Mouse (Mus musculus): Measurements from ENCODE around the gene Medag. TPM values are rescaled to one million over a fixed set of nuclear protein-coding genes. Genes with fewer than 3 reads are reported as not detected.
A peak's percentile ranks its signal among the peaks of the same experiment; 100 is the strongest.

The Medag gene
- polyA plus RNA-seq, 1 experiment from 2014 or later = 0.16 TPM

- Histone ChIP-seq H3K36me3 (ENCODE audit: control insufficient read depth, insufficient read depth, low read length) (no peaks in the 10 kb centered on the region), H3K9ac (ENCODE audit: low read length) (no peak overlapping the region), H3K27ac (ENCODE audit: low read depth, low read length) (peak overlapping the region; percentile 72), H3K27me3 (ENCODE audit: control insufficient read depth, insufficient read depth, low read length) (no peaks in the 10 kb centered on the region), H3K4me3 (ENCODE audit: low read depth, low read length) (no peak overlapping the region), H3K4me2 (ENCODE audit: low read depth) (no peak overlapping the region), H3K4me1 (ENCODE audit: control insufficient read depth, insufficient read depth, low read length) (peaks cover 35% of the 10 kb centered on the region), H3K9me3 (ENCODE audit: control insufficient read depth, low read length) (no peaks in the 10 kb centered on the region)
- DNase-seq (ENCODE audit: low spot score) (no peak), ATAC-seq (ENCODE audit: insufficient read depth, low FRiP score, low TSS enrichment) (peak; percentile 15; the same call in 1 of the 2 replicates)
- 91% methylated on average over 8 of the region's 8 CpGs for WGBS
Observed at GRCm38 (mm10) chr5:149379861-149380260, 31.7 kb upstream of the Medag start.

- H3K4me1 ChIP-seq (ENCODE audit: control insufficient read depth, insufficient read depth, low read length) = peaks cover 33% of the 10 kb centered on the region
- no peak overlapping the region for H3K4me3 ChIP-seq (ENCODE audit: low read depth, low read length)
- no peaks in the 10 kb centered on the region for H3K9me3 ChIP-seq (ENCODE audit: control insufficient read depth, low read length)
- peak overlapping the region; percentile 72 for H3K27ac ChIP-seq (ENCODE audit: low read depth, low read length)
- no peak overlapping the region for H3K4me2 ChIP-seq (ENCODE audit: low read depth)
- no peaks in the 10 kb centered on the region for H3K36me3 ChIP-seq (ENCODE audit: control insufficient read depth, insufficient read depth, low read length)
- WGBS = 19% methylated on average over 8 of the region's 8 CpGs
- peak; percentile 77 for ATAC-seq (ENCODE audit: insufficient read depth, low FRiP score, low TSS enrichment)
- no peaks in the 10 kb centered on the region for H3K27me3 ChIP-seq (ENCODE audit: control insufficient read depth, insufficient read depth, low read length)
- peak overlapping the region; percentile 30; the same call in 1 of the 2 replicates for H3K9ac ChIP-seq (ENCODE audit: low read length)
- peak; percentile 76 for DNase-seq (ENCODE audit: low spot score)
Observed at GRCm38 (mm10) chr5:149380388-149380916, 31.1 kb upstream of the Medag start.

- Histone ChIP-seq H3K4me2 (ENCODE audit: low read depth) (no peak overlapping the region), H3K9me3 (ENCODE audit: control insufficient read depth, low read length) (no peaks in the 10 kb centered on the region), H3K4me1 (ENCODE audit: control insufficient read depth, insufficient read depth, low read length) (peaks cover 27% of the 10 kb centered on the region), H3K9ac (ENCODE audit: low read length) (no peak overlapping the region), H3K27me3 (ENCODE audit: control insufficient read depth, insufficient read depth, low read length) (no peaks in the 10 kb centered on the region), H3K27ac (ENCODE audit: low read depth, low read length) (no peak overlapping the region), H3K36me3 (ENCODE audit: control insufficient read depth, insufficient read depth, low read length) (no peaks in the 10 kb centered on the region), H3K4me3 (ENCODE audit: low read depth, low read length) (no peak overlapping the region)
- DNase-seq (ENCODE audit: low spot score) (no peak), ATAC-seq (ENCODE audit: insufficient read depth, low FRiP score, low TSS enrichment) (no peak)
- WGBS = 92% methylated on average over 4 of the region's 4 CpGs
Observed at GRCm38 (mm10) chr5:149381948-149382347, 29.6 kb upstream of the Medag start.

GRCm38 (mm10) chr5:149382601-149383000 is 28.9 kb upstream of the Medag start:
- DNase-seq (ENCODE audit: low spot score) = no peak
- H3K27me3 ChIP-seq (ENCODE audit: control insufficient read depth, insufficient read depth, low read length) = no peaks in the 10 kb centered on the region
- no peak overlapping the region for H3K4me2 ChIP-seq (ENCODE audit: low read depth)
- no peaks in the 10 kb centered on the region for H3K36me3 ChIP-seq (ENCODE audit: control insufficient read depth, insufficient read depth, low read length)
- H3K27ac ChIP-seq (ENCODE audit: low read depth, low read length) = no peak overlapping the region
- H3K9ac ChIP-seq (ENCODE audit: low read length) = no peak overlapping the region
- H3K4me1 ChIP-seq (ENCODE audit: control insufficient read depth, insufficient read depth, low read length) = peaks cover 22% of the 10 kb centered on the region
- no peak for ATAC-seq (ENCODE audit: insufficient read depth, low FRiP score, low TSS enrichment)
- no peaks in the 10 kb centered on the region for H3K9me3 ChIP-seq (ENCODE audit: control insufficient read depth, low read length)
- WGBS = 82% methylated on average over 5 of the region's 5 CpGs
- no peak overlapping the region for H3K4me3 ChIP-seq (ENCODE audit: low read depth, low read length)

- Histone ChIP-seq H3K9me3 (ENCODE audit: control insufficient read depth, low read length) (no peaks in the 10 kb centered on the region), H3K27ac (ENCODE audit: low read depth, low read length) (no peak overlapping the region), H3K9ac (ENCODE audit: low read length) (no peak overlapping the region), H3K4me2 (ENCODE audit: low read depth) (no peak overlapping the region), H3K4me1 (ENCODE audit: control insufficient read depth, insufficient read depth, low read length) (peaks cover 2% of the 10 kb centered on the region; the same call in 1 of the 2 replicates), H3K4me3 (ENCODE audit: low read depth, low read length) (no peak overlapping the region), H3K36me3 (ENCODE audit: control insufficient read depth, insufficient read depth, low read length) (no peaks in the 10 kb centered on the region), H3K27me3 (ENCODE audit: control insufficient read depth, insufficient read depth, low read length) (no peaks in the 10 kb centered on the region)
- ATAC-seq (ENCODE audit: insufficient read depth, low FRiP score, low TSS enrichment) (no peak), DNase-seq (ENCODE audit: low spot score) (no peak)
- 95% methylated on average over 7 of the region's 7 CpGs for WGBS
Observed at GRCm38 (mm10) chr5:149385228-149385961, 26.2 kb upstream of the Medag start.

GRCm38 (mm10) chr5:149386294-149386850 is 25.2 kb upstream of the Medag start:
- Histone ChIP-seq H3K27me3 (ENCODE audit: control insufficient read depth, insufficient read depth, low read length) (no peaks in the 10 kb centered on the region), H3K4me2 (ENCODE audit: low read depth) (no peak overlapping the region), H3K36me3 (ENCODE audit: control insufficient read depth, insufficient read depth, low read length) (no peaks in the 10 kb centered on the region), H3K9ac (ENCODE audit: low read length) (no peak overlapping the region), H3K9me3 (ENCODE audit: control insufficient read depth, low read length) (no peaks in the 10 kb centered on the region), H3K4me3 (ENCODE audit: low read depth, low read length) (no peak overlapping the region), H3K27ac (ENCODE audit: low read depth, low read length) (no peak overlapping the region), H3K4me1 (ENCODE audit: control insufficient read depth, insufficient read depth, low read length) (no peaks in the 10 kb centered on the region)
- WGBS = 80% methylated on average over 5 of the region's 5 CpGs
- DNase-seq (ENCODE audit: low spot score) (no peak), ATAC-seq (ENCODE audit: insufficient read depth, low FRiP score, low TSS enrichment) (no peak)

- Histone ChIP-seq H3K4me2 (ENCODE audit: low read depth) (no peak overlapping the region), H3K4me3 (ENCODE audit: low read depth, low read length) (no peak overlapping the region), H3K36me3 (ENCODE audit: control insufficient read depth, insufficient read depth, low read length) (no peaks in the 10 kb centered on the region), H3K27ac (ENCODE audit: low read depth, low read length) (no peak overlapping the region), H3K27me3 (ENCODE audit: control insufficient read depth, insufficient read depth, low read length) (no peaks in the 10 kb centered on the region), H3K9ac (ENCODE audit: low read length) (no peak overlapping the region), H3K4me1 (ENCODE audit: control insufficient read depth, insufficient read depth, low read length) (no peaks in the 10 kb centered on the region), H3K9me3 (ENCODE audit: control insufficient read depth, low read length) (no peaks in the 10 kb centered on the region)
- DNase-seq (ENCODE audit: low spot score) = no peak
- 76% methylated on average over 5 of the region's 5 CpGs for whole genome bisulfite sequencing
- ATAC-seq (ENCODE audit: insufficient read depth, low FRiP score, low TSS enrichment) = no peak
Observed at GRCm38 (mm10) chr5:149388947-149389346, 22.6 kb upstream of the Medag start.

GRCm38 (mm10) chr5:149389548-149390211 is 21.9 kb upstream of the Medag start:
- no peak overlapping the region for H3K4me2 ChIP-seq (ENCODE audit: low read depth)
- 75% methylated on average over 11 of the region's 11 CpGs for WGBS

More at GRCm38 (mm10) chr5:149389548-149390211, 21.9 kb upstream of the Medag start:
- no peak overlapping the region for H3K4me3 ChIP-seq (ENCODE audit: low read depth, low read length)
- H3K9ac ChIP-seq (ENCODE audit: low read length) = no peak overlapping the region
- no peak for DNase-seq (ENCODE audit: low spot score)
- no peaks in the 10 kb centered on the region for H3K36me3 ChIP-seq (ENCODE audit: control insufficient read depth, insufficient read depth, low read length)
- no peaks in the 10 kb centered on the region for H3K4me1 ChIP-seq (ENCODE audit: control insufficient read depth, insufficient read depth, low read length)
- no peak overlapping the region for H3K27ac ChIP-seq (ENCODE audit: low read depth, low read length)
- no peaks in the 10 kb centered on the region for H3K9me3 ChIP-seq (ENCODE audit: control insufficient read depth, low read length)
- ATAC-seq (ENCODE audit: insufficient read depth, low FRiP score, low TSS enrichment) = no peak
- no peaks in the 10 kb centered on the region for H3K27me3 ChIP-seq (ENCODE audit: control insufficient read depth, insufficient read depth, low read length)

Data from neural tube, embryonic 11.5 days (tissue).